Mouse (Mus musculus): Measurements from ENCODE around the gene Sars2. TPM values are rescaled to one million over a fixed set of nuclear protein-coding genes. Genes with fewer than 3 reads are reported as not detected.

Sars2 gene
- polyA plus RNA-seq, 1 experiment from 2014 or later, result 7.0 TPM

DNA sequence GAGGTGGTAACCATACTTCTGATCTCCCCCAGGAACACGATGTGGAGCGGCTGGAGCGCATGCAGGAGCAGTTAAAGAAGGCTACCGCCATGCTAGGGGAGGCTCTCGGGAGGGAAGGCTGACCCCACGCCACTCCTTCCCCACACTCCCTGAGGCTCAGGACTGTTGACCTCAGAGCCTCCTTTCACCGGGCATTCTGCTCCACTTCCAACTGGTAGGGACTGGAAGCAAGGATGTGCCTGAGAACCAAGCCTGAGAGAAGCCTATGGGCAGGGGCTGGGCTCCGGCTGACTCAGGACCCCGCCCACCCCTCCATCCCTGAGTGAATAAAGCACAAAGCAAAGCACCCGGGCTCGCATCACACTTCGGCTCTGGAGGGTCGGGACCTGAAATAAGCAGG is 16.8 kb downstream of the Sars2 start:
- ATAC-seq (no peak), DNase-seq (ENCODE audit: low spot score) (no peak)
- Histone ChIP-seq H3K4me3 (ENCODE audit: low read depth, low read length) (no peak overlapping the region), H3K27ac (ENCODE audit: low read length) (no peak overlapping the region), H3K4me2 (replicated peaks; ENCODE audit: low read depth, low read length) (no peak overlapping the region), H3K9me3 (ENCODE audit: low read length) (no peaks in the 10 kb centered on the region), H3K4me1 (ENCODE audit: insufficient read depth, low read depth, low read length) (no peaks in the 10 kb centered on the region), H3K36me3 (ENCODE audit: insufficient read depth, low read length) (peaks cover 13% of the 10 kb centered on the region; the same call in 1 of the 2 replicates), H3K27me3 (replicated peaks; ENCODE audit: insufficient read depth, low read length) (0 out of 2 replicates have a peak, but pooled peaks cover 7% of the 10 kb centered on the region), H3K9ac (replicated peaks; ENCODE audit: low read depth) (no peak overlapping the region)
- TF ChIP-seq EP300 (IDR thresholded peaks at IDR 0.05), result no peak
- no peak for TF ChIP-seq CTCF (IDR thresholded peaks at IDR 0.05)
- WGBS, result 86% methylated on average over 13 of the region's 13 CpGs

DNA sequence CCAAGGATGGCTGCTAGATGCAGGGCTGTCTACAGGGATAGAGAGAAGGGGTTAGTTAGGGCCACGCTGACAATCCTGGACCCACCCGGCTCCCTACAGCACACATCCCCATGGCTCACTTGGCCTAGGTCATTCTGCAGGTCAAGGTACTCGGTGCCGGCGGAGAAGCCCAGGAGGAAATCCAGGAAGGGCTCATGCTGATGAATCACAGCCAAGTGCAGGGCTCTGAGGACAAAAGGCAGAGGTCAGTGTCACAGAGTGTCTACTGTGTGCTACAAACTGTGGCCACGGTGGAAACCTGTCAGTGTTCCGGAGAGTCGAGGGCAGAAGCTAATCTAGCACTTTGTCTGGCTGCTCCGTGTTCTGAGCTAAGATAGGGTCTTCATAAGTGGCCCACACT is 20.1 kb downstream of the Sars2 start:
- no peak for ATAC-seq

DNA sequence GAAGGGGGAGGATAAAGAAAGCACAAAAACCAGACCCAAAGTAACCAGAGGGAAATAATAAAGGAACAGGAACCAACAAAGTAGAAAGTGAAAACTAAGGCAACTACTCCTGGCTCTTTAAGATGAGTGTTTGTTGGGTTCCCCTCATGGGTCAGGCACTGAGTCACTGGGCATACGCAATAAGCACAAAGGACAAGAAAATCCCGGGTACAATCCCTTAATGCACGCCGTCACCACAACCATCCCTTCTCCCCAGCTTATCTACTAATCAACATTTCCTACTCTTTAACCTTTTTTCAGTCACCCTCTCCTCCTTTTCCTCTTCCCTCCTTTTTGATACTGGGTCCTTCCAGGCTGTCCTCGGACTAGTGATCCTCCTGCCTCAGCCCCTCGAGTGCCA is 23.4 kb downstream of the Sars2 start:
- H3K9me3 ChIP-seq (ENCODE audit: low read length), result no peaks in the 10 kb centered on the region
- no peak overlapping the region for H3K27ac ChIP-seq (ENCODE audit: low read length)
- peaks cover 7% of the 10 kb centered on the region; the same call in 1 of the 2 replicates for H3K36me3 ChIP-seq (ENCODE audit: insufficient read depth, low read length)
- ATAC-seq (no peak), DNase-seq (ENCODE audit: low spot score) (peak; percentile 10)
- peaks cover 6% of the 10 kb centered on the region; the same call in 1 of the 2 replicates for H3K4me1 ChIP-seq (ENCODE audit: insufficient read depth, low read depth, low read length)
- no peak overlapping the region for H3K9ac ChIP-seq (replicated peaks; ENCODE audit: low read depth)
- TF ChIP-seq EP300 (IDR thresholded peaks at IDR 0.05), result no peak
- no peak for TF ChIP-seq CTCF (IDR thresholded peaks at IDR 0.05)
- WGBS, result 79% methylated on average over 6 of the region's 6 CpGs
- peak overlapping the region; percentile 64 for H3K4me2 ChIP-seq (replicated peaks; ENCODE audit: low read depth, low read length)
- peak overlapping the region; percentile 72; the same call in 1 of the 2 replicates for H3K4me3 ChIP-seq (ENCODE audit: low read depth, low read length)
- no peaks in the 10 kb centered on the region for H3K27me3 ChIP-seq (replicated peaks; ENCODE audit: insufficient read depth, low read length)

More for the DNA sequence above, 20.1 kb downstream of the Sars2 start:
- TF ChIP-seq CTCF (IDR thresholded peaks at IDR 0.05) (no peak), EP300 (IDR thresholded peaks at IDR 0.05) (no peak)
- H3K9me3 ChIP-seq (ENCODE audit: low read length), result no peaks in the 10 kb centered on the region
- no peak overlapping the region for H3K4me2 ChIP-seq (replicated peaks; ENCODE audit: low read depth, low read length)
- 87% methylated on average over 9 of the region's 9 CpGs for WGBS
- no peak for DNase-seq (ENCODE audit: low spot score)
- no peak overlapping the region for H3K27ac ChIP-seq (ENCODE audit: low read length)
- H3K36me3 ChIP-seq (ENCODE audit: insufficient read depth, low read length), result peaks cover 13% of the 10 kb centered on the region; the same call in 1 of the 2 replicates
- no peak overlapping the region for H3K9ac ChIP-seq (replicated peaks; ENCODE audit: low read depth)
- H3K4me1 ChIP-seq (ENCODE audit: insufficient read depth, low read depth, low read length), result peaks cover 6% of the 10 kb centered on the region; the same call in 1 of the 2 replicates
- H3K27me3 ChIP-seq (replicated peaks; ENCODE audit: insufficient read depth, low read length), result no peaks in the 10 kb centered on the region
- no peak overlapping the region for H3K4me3 ChIP-seq (ENCODE audit: low read depth, low read length)

DNA sequence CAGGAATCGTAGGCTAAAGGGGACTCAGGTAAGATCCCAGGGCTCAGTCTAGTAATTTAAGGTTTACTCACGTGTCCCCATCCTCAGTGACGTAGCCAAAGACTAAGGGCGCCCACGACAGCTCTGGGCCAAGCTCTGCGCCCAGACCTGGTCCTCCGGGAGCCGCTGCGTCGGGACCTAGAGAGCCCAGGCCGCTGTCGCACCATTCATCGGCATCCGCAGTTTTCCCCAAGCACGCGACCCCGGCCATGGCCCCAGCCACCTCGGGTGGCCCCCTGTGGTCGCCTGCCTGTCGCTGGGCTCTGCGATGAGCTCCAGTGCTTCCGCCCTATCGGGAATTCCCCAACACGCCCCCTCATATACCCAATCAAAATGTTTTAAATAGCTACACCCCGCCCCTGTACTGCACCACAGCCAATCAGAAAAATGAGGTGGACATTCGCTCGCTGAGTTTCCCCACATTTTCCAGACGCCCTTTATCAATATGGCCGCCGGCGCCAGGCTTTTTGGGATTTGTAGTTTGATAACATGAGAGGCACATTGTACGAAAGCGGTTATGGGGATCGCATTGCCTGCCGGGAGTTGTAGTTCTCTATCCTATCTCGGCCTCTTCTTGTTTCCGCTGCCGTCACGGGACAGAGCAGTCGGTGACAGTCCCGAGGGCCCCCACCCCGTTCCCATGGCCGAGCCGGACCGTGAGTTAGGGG is 24.5 kb downstream of the Sars2 start, which contains the start of gene Sirt2:
TSS of gene Sirt2 (plus strand) at position 563 of the 707 bp plus-strand sequence.
- ATAC-seq (peak; percentile 98), DNase-seq (ENCODE audit: low spot score) (peak; percentile 99)
- Histone ChIP-seq H3K36me3 (ENCODE audit: insufficient read depth, low read length) (no peaks in the 10 kb centered on the region), H3K4me3 (ENCODE audit: low read depth, low read length) (peak within 1 kb of the TSS; percentile 72), H3K9me3 (ENCODE audit: low read length) (no peaks in the 10 kb centered on the region), H3K27me3 (replicated peaks; ENCODE audit: insufficient read depth, low read length) (no peaks in the 10 kb centered on the region), H3K4me1 (ENCODE audit: insufficient read depth, low read depth, low read length) (peaks cover 6% of the 10 kb centered on the region; the same call in 1 of the 2 replicates), H3K4me2 (replicated peaks; ENCODE audit: low read depth, low read length) (peak within 1 kb of the TSS; percentile 65), H3K9ac (replicated peaks; ENCODE audit: low read depth) (peak within 1 kb of the TSS; percentile 44), H3K27ac (ENCODE audit: low read length) (peak within 1 kb of the TSS; percentile 57; the same call in 1 of the 2 replicates)
- WGBS, result under 1% methylated on average over 45 of the region's 45 CpGs
- TF ChIP-seq CTCF (IDR thresholded peaks at IDR 0.05) (peak; percentile 34), EP300 (IDR thresholded peaks at IDR 0.05) (peak; percentile 91)

DNA sequence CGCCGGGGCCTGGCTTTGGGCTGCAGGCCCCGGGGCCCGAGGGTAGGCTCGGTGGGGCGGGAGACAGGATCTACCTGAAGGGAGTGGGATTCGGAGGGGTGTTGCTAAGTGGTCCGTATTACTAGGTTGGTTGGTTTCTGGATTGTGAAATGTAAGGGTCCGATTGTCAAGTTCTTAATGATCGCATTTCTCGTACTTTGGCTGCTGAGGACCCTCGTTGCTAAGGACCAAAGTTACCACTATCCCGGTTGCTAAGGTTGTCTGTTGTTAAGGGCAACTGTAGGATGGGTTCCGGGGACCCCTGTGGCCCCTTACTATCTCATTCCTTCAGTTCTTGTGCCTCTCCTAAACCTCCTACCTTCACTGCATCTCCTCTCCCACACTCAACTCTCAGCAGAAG is 25.1 kb downstream of the Sars2 start:
- TF ChIP-seq EP300 (IDR thresholded peaks at IDR 0.05), result no peak
- TF ChIP-seq CTCF (IDR thresholded peaks at IDR 0.05), result no peak
- no peak overlapping the region for H3K27ac ChIP-seq (ENCODE audit: low read length)
- WGBS, result under 1% methylated on average over 14 of the region's 14 CpGs
- H3K36me3 ChIP-seq (ENCODE audit: insufficient read depth, low read length), result no peaks in the 10 kb centered on the region
- H3K4me2 ChIP-seq (replicated peaks; ENCODE audit: low read depth, low read length), result peak overlapping the region; percentile 65
- peak overlapping the region; percentile 72 for H3K4me3 ChIP-seq (ENCODE audit: low read depth, low read length)
- peak overlapping the region; percentile 44; the same call in 1 of the 2 replicates for H3K9ac ChIP-seq (replicated peaks; ENCODE audit: low read depth)
- ATAC-seq (no peak), DNase-seq (ENCODE audit: low spot score) (peak; percentile 22)
- no peaks in the 10 kb centered on the region for H3K27me3 ChIP-seq (replicated peaks; ENCODE audit: insufficient read depth, low read length)
- peaks cover 6% of the 10 kb centered on the region; the same call in 1 of the 2 replicates for H3K4me1 ChIP-seq (ENCODE audit: insufficient read depth, low read depth, low read length)
- H3K9me3 ChIP-seq (ENCODE audit: low read length), result no peaks in the 10 kb centered on the region

DNA sequence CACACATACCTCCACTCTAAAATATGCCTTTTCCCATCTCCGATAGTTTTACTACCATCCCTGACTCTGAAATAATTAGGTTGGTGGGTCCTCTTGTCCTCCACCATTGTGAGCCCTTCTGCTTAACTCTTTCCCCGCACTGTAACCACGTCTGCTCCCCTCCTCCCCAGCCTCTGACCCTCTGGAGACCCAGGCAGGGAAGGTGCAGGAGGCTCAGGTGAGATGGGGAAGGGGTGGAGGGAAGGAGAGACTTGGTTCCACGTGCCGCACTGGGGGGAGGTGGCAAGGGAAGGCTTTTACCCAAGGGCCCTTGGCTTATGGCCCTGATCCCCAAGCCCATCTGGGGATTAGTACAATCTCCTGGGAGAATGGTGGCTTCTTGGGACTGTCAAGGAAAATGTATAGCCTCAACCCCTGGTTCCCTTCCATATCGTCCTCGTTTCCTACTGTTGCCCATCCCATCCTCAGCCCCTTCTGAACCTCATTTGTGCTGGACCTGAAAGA is 25.7 kb downstream of the Sars2 start, which contains the start of gene Nfkbib:
TSS of gene Nfkbib (minus strand) at position 51 of the 504 bp plus-strand sequence.
- H3K27me3 ChIP-seq (replicated peaks; ENCODE audit: insufficient read depth, low read length), result no peaks in the 10 kb centered on the region
- no peak within 1 kb of the TSS for H3K27ac ChIP-seq (ENCODE audit: low read length)
- H3K9me3 ChIP-seq (ENCODE audit: low read length), result no peaks in the 10 kb centered on the region
- DNase-seq (ENCODE audit: low spot score) (no peak), ATAC-seq (no peak)
- peak within 1 kb of the TSS; percentile 65 for H3K4me2 ChIP-seq (replicated peaks; ENCODE audit: low read depth, low read length)
- H3K4me3 ChIP-seq (ENCODE audit: low read depth, low read length), result peak within 1 kb of the TSS; percentile 72
- TF ChIP-seq CTCF (IDR thresholded peaks at IDR 0.05), result no peak
- no peak for TF ChIP-seq EP300 (IDR thresholded peaks at IDR 0.05)
- H3K4me1 ChIP-seq (ENCODE audit: insufficient read depth, low read depth, low read length), result peaks cover 6% of the 10 kb centered on the region; the same call in 1 of the 2 replicates
- WGBS, result 64% methylated on average over 7 of the region's 7 CpGs
- H3K9ac ChIP-seq (replicated peaks; ENCODE audit: low read depth), result peak within 1 kb of the TSS; percentile 44; the same call in 1 of the 2 replicates
- H3K36me3 ChIP-seq (ENCODE audit: insufficient read depth, low read length), result no peaks in the 10 kb centered on the region
